Mouse (Mus musculus): ENCODE data around the gene 6030408B16Rik. TPM values are rescaled to one million over a fixed set of nuclear protein-coding genes. Genes with fewer than 3 reads are reported as not detected.

The 6030408B16Rik gene
- polyA plus RNA-seq (2014; fragmentation: Illumina TruSeq; extraction: RNeasy Lipid Tissue Mini Kit (QIAGEN cat#74804); ENCODE audit: low read depth, low replicate concordance): 1.1 TPM

GRCm38 (mm10) chr15:101293025-101293621, at the start of gene 6030408B16Rik:
TSS of gene 6030408B16Rik (plus strand) at chr15:101293212.

GRCm38 (mm10) chr15:101253886-101254795, 38.9 kb upstream of the 6030408B16Rik start, which contains the start of gene Nr4a1:
TSS of gene Nr4a1 (plus strand) at chr15:101254269.

GRCm38 (mm10) chr15:101283911-101284750, 8.9 kb upstream of the 6030408B16Rik start, which contains the start of gene Atg101:
TSS of gene Atg101 (plus strand) at chr15:101284272.

Other genes with a start within 250 kb of the 6030408B16Rik start
- gene Gm47841, start 245.8 kb upstream of the 6030408B16Rik start, polyA plus RNA-seq (2014; fragmentation: Illumina TruSeq; extraction: RNeasy Lipid Tissue Mini Kit (QIAGEN cat#74804); ENCODE audit: low read depth, low replicate concordance): not detected
- gene Fignl2, start 214.6 kb upstream of the 6030408B16Rik start, polyA plus RNA-seq (2014; fragmentation: Illumina TruSeq; extraction: RNeasy Lipid Tissue Mini Kit (QIAGEN cat#74804); ENCODE audit: low read depth, low replicate concordance): 1.4 TPM
- gene Ankrd33, start 177.5 kb upstream of the 6030408B16Rik start, polyA plus RNA-seq (2014; fragmentation: Illumina TruSeq; extraction: RNeasy Lipid Tissue Mini Kit (QIAGEN cat#74804); ENCODE audit: low read depth, low replicate concordance): not detected
- gene Acvrl1, start 164.7 kb upstream of the 6030408B16Rik start, polyA plus RNA-seq (2014; fragmentation: Illumina TruSeq; extraction: RNeasy Lipid Tissue Mini Kit (QIAGEN cat#74804); ENCODE audit: low read depth, low replicate concordance): 25.1 TPM
- 10.9 TPM for gene Acvr1b, start 119.1 kb upstream of the 6030408B16Rik start, polyA plus RNA-seq (2014; fragmentation: Illumina TruSeq; extraction: RNeasy Lipid Tissue Mini Kit (QIAGEN cat#74804); ENCODE audit: low read depth, low replicate concordance)
- gene Grasp, start 69.0 kb upstream of the 6030408B16Rik start, polyA plus RNA-seq (2014; fragmentation: Illumina TruSeq; extraction: RNeasy Lipid Tissue Mini Kit (QIAGEN cat#74804); ENCODE audit: low read depth, low replicate concordance): 5.7 TPM
- gene Nr4a1, start 38.9 kb upstream of the 6030408B16Rik start, polyA plus RNA-seq (2014; fragmentation: Illumina TruSeq; extraction: RNeasy Lipid Tissue Mini Kit (QIAGEN cat#74804); ENCODE audit: low read depth, low replicate concordance): 58.5 TPM
- gene Atg101, start 8.9 kb upstream of the 6030408B16Rik start, polyA plus RNA-seq (2014; fragmentation: Illumina TruSeq; extraction: RNeasy Lipid Tissue Mini Kit (QIAGEN cat#74804); ENCODE audit: low read depth, low replicate concordance): 19.5 TPM
- 1.9 TPM for gene Krt80, start 77.0 kb downstream of the 6030408B16Rik start, polyA plus RNA-seq (2014; fragmentation: Illumina TruSeq; extraction: RNeasy Lipid Tissue Mini Kit (QIAGEN cat#74804); ENCODE audit: low read depth, low replicate concordance)
- 2.1 TPM for gene Krt7, start 117.8 kb downstream of the 6030408B16Rik start, polyA plus RNA-seq (2014; fragmentation: Illumina TruSeq; extraction: RNeasy Lipid Tissue Mini Kit (QIAGEN cat#74804); ENCODE audit: low read depth, low replicate concordance)
- gene Krt87, start 145.6 kb downstream of the 6030408B16Rik start, polyA plus RNA-seq (2014; fragmentation: Illumina TruSeq; extraction: RNeasy Lipid Tissue Mini Kit (QIAGEN cat#74804); ENCODE audit: low read depth, low replicate concordance): not detected
- gene Krt88, start 154.5 kb downstream of the 6030408B16Rik start, polyA plus RNA-seq (2014; fragmentation: Illumina TruSeq; extraction: RNeasy Lipid Tissue Mini Kit (QIAGEN cat#74804); ENCODE audit: low read depth, low replicate concordance): not detected
- not detected for gene Krt81, start 170.5 kb downstream of the 6030408B16Rik start, polyA plus RNA-seq (2014; fragmentation: Illumina TruSeq; extraction: RNeasy Lipid Tissue Mini Kit (QIAGEN cat#74804); ENCODE audit: low read depth, low replicate concordance)
- gene Krt86, start 180.3 kb downstream of the 6030408B16Rik start, polyA plus RNA-seq (2014; fragmentation: Illumina TruSeq; extraction: RNeasy Lipid Tissue Mini Kit (QIAGEN cat#74804); ENCODE audit: low read depth, low replicate concordance): not detected
- not detected for gene Krt83, start 198.3 kb downstream of the 6030408B16Rik start, polyA plus RNA-seq (2014; fragmentation: Illumina TruSeq; extraction: RNeasy Lipid Tissue Mini Kit (QIAGEN cat#74804); ENCODE audit: low read depth, low replicate concordance)
- not detected for gene Gm49425, start 224.0 kb downstream of the 6030408B16Rik start, polyA plus RNA-seq (2014; fragmentation: Illumina TruSeq; extraction: RNeasy Lipid Tissue Mini Kit (QIAGEN cat#74804); ENCODE audit: low read depth, low replicate concordance)
- not detected for gene Krt84, start 239.6 kb downstream of the 6030408B16Rik start, polyA plus RNA-seq (2014; fragmentation: Illumina TruSeq; extraction: RNeasy Lipid Tissue Mini Kit (QIAGEN cat#74804); ENCODE audit: low read depth, low replicate concordance)

Measured in heart, adult 10 weeks (tissue).